Mouse (Mus musculus): Measurements from ENCODE around the gene Gpr18.

DNA sequence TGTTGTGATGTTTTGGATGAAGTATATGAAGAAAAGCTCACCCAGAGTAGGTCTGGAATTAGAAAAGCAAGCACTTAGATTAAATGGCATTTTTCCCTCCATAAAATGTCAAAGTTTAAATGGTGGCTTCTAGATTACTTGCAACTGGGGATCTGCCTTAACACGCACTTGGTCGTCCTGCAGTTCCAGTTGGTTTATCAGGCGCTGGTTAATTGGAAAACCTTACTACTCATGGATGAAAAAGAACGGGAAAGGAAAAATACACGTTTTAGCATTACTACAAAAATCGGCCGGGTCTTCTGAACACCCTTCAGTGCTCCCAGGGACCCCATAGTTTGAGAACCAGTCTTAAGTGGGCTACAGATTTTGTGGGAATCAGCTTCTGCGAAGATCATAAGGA is 37.9 kb downstream of the Gpr18 start:
- TF ChIP-seq CTCF (IDR thresholded peaks at IDR 0.05; ENCODE audit: low read depth) (no peak), EP300 (IDR thresholded peaks at IDR 0.05; ENCODE audit: low read depth) (no peak)

Data from liver, postnatal 0 days (tissue).